Mouse (Mus musculus): Measurements from ENCODE around the gene Mrps23.

DNA sequence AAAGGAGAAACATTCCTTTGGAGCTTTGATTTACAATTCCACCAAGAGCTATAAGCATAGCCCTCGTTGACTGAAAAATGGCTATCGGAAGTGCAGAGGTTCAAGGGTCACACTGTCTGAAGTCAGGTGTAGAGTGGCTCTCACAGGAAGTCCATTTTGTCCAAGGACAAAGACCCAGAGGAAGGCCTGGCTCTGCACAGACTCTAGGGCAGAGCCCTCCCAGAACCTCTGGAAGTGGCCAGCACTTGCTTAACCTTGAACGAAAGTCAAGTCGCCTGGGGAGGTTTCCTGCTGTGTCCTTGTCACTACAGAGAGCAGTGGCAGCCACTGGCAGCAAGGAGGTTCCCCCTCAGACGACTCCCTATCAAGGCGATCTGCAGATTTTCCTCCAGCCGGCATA, 56.3 kb downstream of the Mrps23 start:
- no peak for TF ChIP-seq POLR2A (IDR thresholded peaks at IDR 0.05; ENCODE audit: insufficient read depth, low read length)
- no peak for TF ChIP-seq CTCF (IDR thresholded peaks at IDR 0.05; ENCODE audit: low read depth, low read length)
- TF ChIP-seq EP300 (IDR thresholded peaks at IDR 0.05; ENCODE audit: insufficient read depth, low read depth, low read length): no peak

All from ES-Bruce4 (cell line).